Mouse (Mus musculus) gastrocnemius, adult 18-20 months (tissue): ENCODE measurements at regions not wholly inside any gene's neighbourhood (a gene's known extent, or its start where the extent isn't known, plus 50 kb on each side); places are given as distances from the start of the nearest gene placed in this dataset.
"Not testable (repeated sequence)": the region's sequence is repeated elsewhere in the genome, so short reads cannot be mapped to it uniquely, and the experiment has no call there.

Source experiments
- DNase-seq: peaks from one replicate; pipeline ENCODE4 v3.0.0; 2021; ENCODE audit warnings: low spot score

- not testable (repeated sequence) for DNase-seq
These were observed 530.3 kb downstream of the Dad1 start for GRCm38 (mm10) chr14:53723611-53724010.

- not testable (repeated sequence) for DNase-seq
These were observed 532.0 kb downstream of the Dad1 start for GRCm38 (mm10) chr14:53721901-53722300.

- not testable (repeated sequence) for DNase-seq
These were observed 544.3 kb downstream of the Dad1 start for GRCm38 (mm10) chr14:53709627-53710026.

- not testable (repeated sequence) for DNase-seq
These were observed 549.6 kb downstream of the Dad1 start for GRCm38 (mm10) chr14:53704351-53704750.

GRCm38 (mm10) chr14:53703593-53703992 is 550.3 kb downstream of the Dad1 start:
- DNase-seq, result not testable (repeated sequence)

- DNase-seq, result not testable (repeated sequence)
These were observed 569.8 kb downstream of the Dad1 start for GRCm38 (mm10) chr14:53684100-53684499.

- DNase-seq, result not testable (repeated sequence)
These were observed 570.4 kb downstream of the Dad1 start for GRCm38 (mm10) chr14:53683361-53684015.

- not testable (repeated sequence) for DNase-seq
These were observed 571.2 kb downstream of the Dad1 start for GRCm38 (mm10) chr14:53682679-53683078.

GRCm38 (mm10) chr14:53681320-53681719 is 572.6 kb downstream of the Dad1 start:
- DNase-seq, result not testable (repeated sequence)

- DNase-seq, result not testable (repeated sequence)
These were observed 588.2 kb downstream of the Dad1 start for GRCm38 (mm10) chr14:53665681-53666080.

- not testable (repeated sequence) for DNase-seq
These were observed 591.1 kb downstream of the Dad1 start for GRCm38 (mm10) chr14:53662700-53663355.

- not testable (repeated sequence) for DNase-seq
These were observed 599.2 kb downstream of the Dad1 start for GRCm38 (mm10) chr14:53654669-53655068.

GRCm38 (mm10) chr14:53651061-53651460 is 602.8 kb downstream of the Dad1 start:
- not testable (repeated sequence) for DNase-seq

GRCm38 (mm10) chr14:53649189-53649588 is 604.7 kb downstream of the Dad1 start:
- DNase-seq, result not testable (repeated sequence)

- not testable (repeated sequence) for DNase-seq
These were observed 613.5 kb downstream of the Dad1 start for GRCm38 (mm10) chr14:53640441-53640840.

GRCm38 (mm10) chr14:53637664-53638063 is 616.2 kb downstream of the Dad1 start:
- DNase-seq, result not testable (repeated sequence)

GRCm38 (mm10) chr14:53635206-53635605 is 618.7 kb downstream of the Dad1 start:
- DNase-seq, result not testable (repeated sequence)

GRCm38 (mm10) chr14:53634320-53634979 is 619.5 kb downstream of the Dad1 start:
- DNase-seq, result not testable (repeated sequence)

GRCm38 (mm10) chr14:53633743-53634142 is 620.2 kb downstream of the Dad1 start:
- DNase-seq, result not testable (repeated sequence)

GRCm38 (mm10) chr14:53621376-53621775 is 632.5 kb downstream of the Dad1 start:
- not testable (repeated sequence) for DNase-seq

- not testable (repeated sequence) for DNase-seq
These were observed 637.8 kb downstream of the Dad1 start for GRCm38 (mm10) chr14:53616061-53616460.

GRCm38 (mm10) chr14:53614341-53614740 is 639.6 kb downstream of the Dad1 start:
- no peak for DNase-seq
